Mouse (Mus musculus): ENCODE results near the gene Parp2.
"Not testable (repeated sequence)": the region's sequence is repeated elsewhere in the genome, so short reads cannot be mapped to it uniquely, and the experiment has no call there.

Gene Parp2

DNA sequence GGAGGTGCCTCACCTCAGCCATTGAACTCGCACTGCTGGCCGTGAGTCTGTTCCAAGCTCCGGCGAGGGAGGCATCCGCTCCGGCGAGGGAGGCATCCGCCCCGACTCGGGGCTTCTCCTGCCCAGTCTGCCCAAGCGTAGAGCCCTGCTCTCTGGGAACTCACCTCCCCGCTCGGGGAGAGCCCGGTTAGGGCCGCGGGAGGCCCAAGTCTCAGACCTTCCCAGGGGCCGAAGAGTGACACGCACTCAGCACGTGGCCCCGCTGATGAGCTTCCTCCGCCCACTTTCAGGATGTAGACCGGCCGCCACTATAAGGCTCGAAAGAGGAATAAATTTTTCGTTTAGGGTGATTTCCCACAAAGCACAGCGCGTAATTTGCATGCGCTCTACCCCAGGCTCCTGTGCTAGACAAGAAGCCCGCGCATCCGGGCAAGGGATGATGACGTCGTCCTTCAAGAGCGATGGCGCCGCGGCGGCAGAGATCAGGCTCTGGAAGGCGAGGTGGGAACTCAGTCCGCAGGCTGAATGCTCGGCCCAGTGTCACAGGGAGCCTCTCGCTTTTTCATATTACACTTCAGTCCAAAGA lies at the start of gene Parp2, which contains the start of gene Ccnb1ip1:
Parp2 (plus strand) TSS at position 355 of the 586 bp plus-strand sequence.
Ccnb1ip1 (minus strand) TSS at position 246 of the 586 bp plus-strand sequence.
- peak; percentile 94 to 97 for DNase-seq

DNA sequence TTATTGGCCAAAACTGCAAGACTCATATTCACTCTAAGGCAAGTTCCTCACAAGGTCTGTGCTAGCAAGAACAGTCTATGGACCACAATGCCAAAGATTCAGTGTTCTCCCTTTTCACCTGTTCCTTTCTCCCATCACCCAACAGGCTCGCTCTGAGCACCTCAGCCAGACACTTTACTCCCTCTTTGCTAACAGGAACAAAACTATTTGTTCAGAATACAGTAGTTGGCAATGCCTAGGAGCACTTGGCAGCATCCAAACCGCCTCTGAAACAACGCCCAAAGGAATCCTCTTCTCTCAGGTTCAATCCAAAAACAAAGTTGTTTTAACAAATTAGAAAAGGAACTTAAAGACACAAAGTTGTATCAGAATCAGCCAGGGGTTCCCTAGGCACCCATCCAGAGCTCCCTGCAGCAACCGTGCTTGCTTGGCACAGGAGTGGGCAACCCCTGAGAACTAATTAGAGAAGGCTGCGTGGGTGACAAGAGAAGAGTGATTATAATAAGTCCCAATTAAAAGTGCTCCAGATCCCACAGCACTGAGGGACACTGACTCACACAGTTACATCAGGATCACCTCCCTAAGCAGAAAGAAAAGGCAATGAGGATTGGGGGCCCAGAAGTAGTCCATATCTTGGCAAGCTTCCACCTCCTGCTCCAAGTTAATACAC lies 49.1 kb upstream of the Parp2 start:
- DNase-seq: no peak

DNA sequence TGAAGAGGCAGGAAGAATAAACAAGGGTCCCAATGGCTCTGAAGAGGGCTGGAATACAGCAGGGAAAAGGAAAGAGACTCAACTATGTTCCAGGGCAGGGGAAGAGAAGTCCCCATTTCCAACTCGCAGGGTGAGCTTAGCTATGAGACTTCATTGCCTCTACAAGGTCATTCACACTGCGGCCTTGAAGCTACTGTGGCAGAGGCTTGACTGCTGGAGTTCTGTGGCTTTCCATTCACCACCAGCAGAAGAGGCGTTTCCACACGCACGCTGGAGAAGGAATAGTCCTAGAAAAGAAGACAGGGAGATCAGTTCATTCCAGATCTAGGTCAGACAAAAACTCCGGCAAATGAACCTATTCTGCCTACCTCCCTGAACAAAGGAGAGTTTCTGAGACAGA lies 41.9 kb upstream of the Parp2 start:
- DNase-seq: no peak

DNA sequence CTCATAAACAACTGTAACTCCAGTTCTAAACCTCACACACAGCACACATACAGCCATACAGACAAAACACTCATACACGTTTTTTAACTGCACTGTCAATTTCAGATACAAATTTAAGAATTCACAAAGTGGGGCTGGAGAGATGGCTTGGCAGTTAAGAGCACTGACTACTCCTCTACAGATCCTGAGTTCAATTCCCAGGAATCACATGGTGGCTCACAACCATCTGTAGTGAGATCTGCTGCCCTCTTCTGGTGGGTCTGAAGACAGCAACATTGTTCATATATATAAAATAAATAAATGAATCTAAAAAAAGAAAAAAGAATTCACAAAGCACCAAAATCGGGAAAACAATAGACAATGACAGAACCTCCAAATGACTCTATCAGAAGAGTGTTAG lies 36.3 kb upstream of the Parp2 start:
- no peak for DNase-seq

DNA sequence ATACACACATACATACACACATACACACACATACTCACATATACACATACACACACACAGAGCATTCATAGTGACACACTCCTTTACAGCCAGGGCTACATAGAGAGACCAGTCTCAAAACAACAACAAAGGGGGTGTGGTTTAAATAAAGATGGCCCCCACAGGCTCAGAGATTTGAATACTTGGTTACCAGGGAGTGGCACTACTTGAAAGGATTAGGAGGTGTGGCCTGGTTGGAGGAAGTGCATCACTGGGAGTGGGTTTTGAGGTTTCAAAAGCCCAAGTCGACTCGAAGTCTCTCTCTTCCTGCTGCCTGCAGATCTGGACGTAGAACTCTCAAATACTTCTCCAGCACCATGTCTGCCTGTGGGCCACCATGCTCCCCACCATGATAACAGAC lies 25.5 kb upstream of the Parp2 start:
- DNase-seq: no peak

DNA sequence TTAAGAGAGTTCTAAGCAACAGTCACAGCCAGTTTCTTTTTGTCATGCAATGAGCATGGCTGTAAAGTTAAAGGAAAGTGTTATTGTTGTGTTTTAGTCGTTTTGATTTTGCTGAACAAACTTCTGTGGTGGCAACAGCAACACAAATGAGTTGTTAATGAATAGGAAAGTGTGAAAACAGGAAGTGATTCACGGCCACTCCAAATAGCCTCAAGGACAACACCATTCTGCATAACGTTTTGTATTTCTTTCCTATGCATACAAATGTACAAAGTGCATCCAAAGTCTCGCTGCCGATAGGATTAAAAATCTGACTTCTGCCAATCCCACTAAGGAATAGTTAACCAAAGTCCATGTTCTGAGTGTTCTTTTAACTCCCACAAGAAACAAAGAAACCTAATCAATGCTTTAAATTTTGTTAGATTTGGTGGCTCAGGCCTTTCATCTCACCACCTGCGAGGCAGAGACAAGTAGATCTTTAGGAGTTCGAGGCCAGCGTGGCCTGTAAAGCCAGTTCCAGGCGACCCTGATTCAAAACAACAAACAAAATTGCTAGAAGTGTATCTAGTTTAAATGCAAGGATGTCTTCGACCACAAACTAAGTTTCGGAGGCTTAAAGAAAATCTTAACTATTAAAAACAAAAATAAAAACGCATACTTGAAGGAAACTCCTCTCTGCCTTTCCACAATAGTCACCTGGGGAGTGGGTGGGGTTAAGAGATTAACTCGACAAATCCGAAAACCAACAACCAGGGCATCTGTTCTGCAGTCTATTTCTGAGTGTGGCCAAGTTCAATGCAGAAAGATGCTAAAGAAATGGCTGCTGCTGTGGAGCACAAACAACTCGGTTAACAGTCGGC lies 23.0 kb upstream of the Parp2 start:
- peak in 1 of 2 experiments; percentile 14 for DNase-seq

DNA sequence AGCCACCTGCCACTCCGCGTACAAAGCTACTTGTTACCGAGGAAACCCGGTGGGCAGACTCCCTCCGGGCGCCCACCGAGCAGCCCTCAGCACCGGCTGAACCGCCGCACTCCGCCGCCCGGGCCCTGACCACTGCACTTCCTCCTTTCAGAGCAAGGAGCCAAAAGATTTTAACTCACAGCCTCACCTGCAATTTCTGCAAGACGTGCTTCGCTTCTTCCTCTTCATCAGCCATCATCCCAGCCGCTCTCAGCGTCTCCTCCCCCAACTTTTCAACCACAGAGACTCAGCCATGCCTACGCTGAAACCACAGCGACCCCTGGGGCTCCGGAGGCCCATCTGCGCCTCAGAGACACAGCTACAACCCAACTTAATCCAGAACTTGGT lies 22.4 kb upstream of the Parp2 start, which contains the start of gene Ttc5:
Ttc5 (minus strand) TSS at position 269 of the 387 bp plus-strand sequence.
- peak; percentile 92 to 95 for DNase-seq

DNA sequence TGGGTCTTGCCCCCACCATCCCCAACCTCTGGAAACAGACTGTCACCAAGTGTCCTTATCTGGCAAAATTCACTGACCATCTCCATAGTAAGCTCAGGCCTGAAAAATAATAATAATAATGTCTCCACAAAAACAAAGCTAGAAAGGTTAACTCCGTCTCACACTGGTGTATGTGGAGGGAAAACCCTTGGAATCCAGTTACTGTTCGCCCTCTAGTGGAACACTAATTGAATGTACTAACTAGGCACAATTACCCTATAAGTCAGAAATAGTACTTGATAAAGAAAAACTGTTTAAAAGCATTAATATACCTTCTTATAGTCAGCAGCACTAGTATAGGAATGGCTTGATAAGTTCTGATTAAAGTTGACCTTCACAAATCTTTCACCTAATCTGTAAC lies 19.5 kb upstream of the Parp2 start:
- no peak for DNase-seq

DNA sequence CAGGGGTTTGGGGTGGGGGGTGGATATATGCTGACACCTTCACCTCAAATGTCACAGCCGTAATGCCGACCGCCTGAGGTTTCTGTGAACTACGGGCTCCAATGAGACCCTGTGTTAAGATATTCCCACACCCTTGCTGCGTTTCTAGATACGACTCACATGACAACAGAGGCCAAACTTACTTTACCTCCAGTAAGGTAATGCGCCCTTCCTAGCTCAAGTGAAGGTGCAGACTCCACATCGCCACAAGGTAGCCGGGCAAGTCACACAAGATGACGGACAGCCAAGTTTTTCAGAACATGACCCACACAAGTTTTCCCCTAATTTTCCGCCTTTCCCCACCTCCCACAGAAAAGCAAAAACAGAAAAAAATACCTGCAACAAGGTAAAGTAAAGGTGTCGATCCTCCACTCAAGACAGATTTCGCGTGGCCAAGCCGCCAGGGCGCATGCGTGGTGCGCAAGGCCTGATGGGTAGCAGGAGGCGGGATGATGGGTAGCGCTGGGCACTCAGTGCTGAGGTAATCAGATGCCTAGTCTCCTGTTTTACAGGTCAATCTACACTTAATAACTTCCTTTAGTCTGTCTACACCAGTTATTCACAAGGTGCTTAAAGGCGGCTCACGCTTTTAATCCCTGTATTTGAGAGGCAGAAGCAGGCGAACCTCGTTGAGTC lies 12.2 kb upstream of the Parp2 start:
- no peak for DNase-seq

DNA sequence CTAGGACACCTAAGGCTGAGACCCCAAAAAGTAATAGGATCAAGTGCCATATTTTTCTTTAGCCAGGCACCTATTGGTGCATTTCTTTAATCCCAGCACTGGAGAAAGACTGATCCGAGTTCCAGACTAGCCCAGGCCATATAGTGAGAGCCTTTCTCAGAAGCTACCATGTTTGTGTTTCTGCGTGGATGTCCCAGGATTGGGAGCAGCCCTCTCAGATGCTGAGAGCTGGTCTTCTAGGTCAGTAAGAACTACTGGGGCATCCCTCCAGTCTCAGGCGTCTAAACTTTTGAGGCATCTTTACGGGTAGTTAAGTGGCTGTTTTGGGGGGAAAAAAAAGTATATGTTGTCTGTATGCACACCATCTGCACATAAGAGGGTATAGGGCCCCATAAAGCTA lies 11.7 kb upstream of the Parp2 start:
- DNase-seq: no peak

DNA sequence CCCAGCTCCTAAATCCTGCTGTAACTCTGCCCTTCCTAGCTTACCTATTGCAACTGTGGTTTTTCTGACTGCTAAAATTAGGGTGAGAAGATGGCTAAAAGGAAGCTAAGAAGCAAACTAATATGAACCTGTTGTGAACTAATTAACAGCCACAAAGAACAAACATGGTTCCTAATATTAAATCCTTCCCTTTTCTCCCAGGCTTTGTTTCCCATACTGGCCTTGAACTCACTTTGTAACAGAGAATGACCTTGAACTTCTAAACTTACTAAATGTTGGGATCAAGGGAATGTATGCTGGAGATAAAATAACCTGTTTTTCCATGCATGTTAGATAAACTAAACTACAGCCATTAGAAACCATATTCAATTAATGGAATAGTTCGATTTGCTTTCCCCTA lies 11.2 kb upstream of the Parp2 start:
- no peak for DNase-seq

DNA sequence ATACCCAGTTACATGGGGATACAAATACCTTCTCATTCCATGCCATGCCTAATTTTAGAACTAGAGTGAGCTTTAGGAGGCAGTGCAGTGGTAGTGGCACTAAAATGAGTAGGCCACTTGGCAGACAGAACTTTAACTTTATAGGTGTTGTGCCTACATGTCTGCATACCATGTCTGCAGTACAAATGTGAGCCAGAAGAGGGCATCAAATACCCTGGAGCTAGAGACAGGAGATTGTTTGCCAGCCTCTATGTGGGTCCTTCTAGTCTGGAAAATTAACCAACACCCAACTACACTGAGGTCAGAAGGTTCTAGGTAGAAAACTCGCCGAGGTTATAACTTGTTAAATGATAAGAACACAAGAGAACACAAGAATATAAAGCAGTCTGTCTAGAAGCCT lies 9.1 kb upstream of the Parp2 start:
- DNase-seq: peak in 1 of 2 experiments; percentile 40

DNA sequence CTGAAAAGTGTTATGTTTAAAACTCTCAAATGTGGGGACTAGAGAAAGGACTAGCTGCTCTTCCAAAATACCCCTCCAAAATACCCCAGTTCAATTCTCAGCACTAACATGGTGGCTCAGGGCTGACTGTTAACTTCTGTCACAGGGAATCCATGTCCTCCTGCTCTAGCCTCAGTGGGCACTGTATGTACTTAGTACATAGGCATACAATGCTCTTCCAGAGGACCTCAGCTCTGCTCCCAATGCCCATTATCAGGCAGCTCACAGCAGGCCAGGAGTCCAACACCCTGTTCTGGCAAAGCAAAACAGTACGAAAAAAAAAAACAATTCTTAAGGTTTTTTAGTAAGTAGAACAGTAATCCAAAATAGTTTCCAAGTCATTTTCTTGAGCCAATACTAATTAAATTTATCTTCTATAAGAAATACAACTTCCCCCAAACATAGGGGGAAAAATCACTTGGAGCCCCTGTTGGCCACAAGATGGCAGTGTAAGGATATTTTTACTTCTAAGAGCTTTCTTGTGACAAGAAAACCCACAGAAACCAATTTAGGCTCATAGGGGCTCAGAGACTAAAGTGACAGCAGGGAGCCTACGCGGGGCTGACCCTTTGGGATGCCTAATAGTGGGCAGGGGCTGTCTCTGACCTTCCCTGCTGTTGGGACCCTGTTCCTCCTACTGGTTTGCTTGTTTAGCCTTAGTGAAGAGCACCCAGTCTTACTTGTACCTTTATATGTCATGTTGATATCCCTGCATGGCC lies 8.0 kb upstream of the Parp2 start:
- DNase-seq: peak in 1 of 2 experiments; percentile 41

DNA sequence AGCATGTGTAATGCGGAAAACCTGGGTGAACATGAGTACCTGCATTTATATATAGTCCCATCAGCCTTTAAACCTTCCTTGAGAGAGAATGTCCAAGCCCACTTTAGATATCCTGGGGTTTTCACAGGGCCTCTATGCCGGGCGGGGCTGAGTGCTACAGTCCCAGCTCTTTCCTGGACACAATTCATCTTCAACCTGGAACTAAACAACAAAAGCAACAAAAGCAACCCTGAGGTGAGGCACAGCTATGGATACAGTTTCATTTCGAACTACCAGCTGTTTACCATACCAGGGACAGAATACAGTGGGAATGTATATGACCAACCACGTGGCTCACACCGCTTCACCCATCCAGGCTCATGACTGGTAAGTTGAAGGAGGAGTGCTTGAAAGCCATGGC lies 5.2 kb upstream of the Parp2 start:
- DNase-seq: no peak

DNA sequence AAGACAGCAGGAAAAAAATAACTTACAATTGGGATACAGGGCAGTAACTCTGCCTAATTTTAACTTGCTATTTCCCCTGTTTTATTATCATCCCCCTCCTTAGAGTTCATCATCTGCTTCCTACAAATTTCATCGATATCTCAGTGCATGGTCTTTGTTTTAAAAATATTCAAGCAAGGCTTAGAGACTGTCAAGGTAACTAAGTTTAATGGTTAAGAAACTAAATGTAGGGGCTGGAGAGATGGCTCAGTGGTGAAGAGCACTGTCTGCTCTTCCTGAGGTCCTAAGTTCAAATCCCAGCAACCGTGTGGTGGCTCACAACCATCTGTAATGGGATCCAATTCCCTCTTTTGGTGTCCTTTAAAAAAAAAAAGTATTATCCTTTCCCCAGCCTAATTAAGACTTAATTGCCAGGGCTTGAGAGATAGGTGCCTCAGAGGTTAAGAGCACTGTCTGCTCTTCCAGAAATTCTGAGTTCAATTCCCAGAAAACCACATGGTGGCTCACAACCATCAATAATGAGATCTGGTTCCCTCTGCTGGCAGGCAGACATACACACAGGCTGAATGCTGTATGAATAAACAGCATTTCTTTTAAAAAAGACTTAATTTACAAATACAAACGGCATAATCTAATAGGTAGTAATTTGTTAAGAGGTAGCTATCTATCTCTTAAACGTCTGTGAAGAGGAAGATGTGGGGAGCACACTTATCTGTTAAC lies 4.6 kb upstream of the Parp2 start:
- no peak for DNase-seq

DNA sequence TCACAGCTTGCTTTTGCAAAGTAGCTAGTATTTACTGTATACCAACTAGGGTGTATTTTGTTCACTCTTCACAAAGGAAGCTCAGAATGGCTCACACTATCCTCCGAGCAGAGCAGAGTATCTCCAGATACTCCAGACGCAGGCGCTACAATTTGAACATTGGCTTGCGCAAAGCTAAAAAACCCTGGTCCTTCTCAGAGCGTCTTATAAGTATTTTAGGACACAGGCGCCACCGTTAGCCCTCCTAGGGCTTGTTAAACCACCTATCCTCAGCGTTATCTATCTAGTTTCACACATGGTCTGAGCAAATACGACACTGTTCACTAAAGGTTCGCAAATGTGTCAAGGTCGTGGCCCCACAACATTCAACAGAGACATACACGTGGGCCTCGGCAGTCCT lies 3.0 kb upstream of the Parp2 start:
- DNase-seq: no peak

DNA sequence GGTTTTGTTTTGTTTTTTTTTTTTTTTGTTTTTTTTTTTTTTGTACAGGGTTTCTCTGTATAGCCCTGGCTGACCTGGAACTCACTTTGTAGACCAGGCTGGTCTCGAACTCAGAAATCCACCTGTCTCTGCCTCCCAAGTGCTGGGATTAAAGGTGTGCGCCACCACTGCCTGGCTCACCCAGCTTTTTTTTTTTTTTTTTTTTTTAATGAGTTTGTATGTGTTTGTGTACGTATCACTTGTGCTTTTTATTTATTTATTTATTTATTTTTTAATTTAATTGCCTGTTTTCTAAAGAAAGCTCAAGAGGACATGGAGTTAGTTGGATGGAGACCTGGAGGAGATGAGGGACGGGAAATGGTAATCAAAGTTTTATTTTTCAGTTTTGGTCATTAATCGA lies 1.2 kb upstream of the Parp2 start:
- DNase-seq: not testable (repeated sequence)

DNA sequence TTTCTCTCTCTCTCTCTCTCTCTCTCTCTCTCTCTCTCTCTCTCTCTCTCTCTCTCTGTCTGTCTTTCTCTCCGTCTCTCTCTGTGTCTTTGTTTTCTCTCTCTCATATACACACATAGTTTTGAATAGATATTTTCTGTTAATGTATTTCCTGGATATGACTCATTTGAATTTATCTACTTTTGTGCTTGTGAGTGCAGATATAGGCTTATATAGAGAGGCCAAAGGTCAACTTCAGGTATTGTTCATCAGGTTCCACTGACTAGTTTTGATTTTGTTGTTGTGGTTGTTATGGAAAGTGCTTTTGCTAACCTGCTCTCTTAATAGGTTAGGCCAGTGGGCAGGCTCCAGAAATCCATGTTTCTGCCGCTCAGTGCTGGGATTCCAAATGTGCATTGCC lies 5.4 kb downstream of the Parp2 start:
- DNase-seq: no peak

DNA sequence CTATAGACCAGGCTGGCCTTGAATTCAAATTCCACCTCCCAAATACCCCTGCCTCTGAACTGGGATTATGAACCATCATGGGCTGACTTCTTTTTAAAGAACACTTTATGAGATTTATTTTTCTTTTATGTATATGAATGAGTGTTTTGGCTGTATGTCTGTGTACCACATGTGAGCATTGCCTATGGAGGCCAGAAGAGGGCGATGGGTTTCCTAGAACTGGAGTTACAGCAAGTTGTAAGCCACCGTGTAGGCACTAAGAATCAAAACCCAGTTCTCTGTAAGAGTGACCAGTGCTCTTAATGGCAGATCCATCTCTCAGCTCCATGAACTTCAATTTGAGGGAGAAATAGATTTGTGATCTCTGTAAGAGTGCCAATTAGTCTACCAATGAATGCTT lies 15.6 kb downstream of the Parp2 start:
- no peak for DNase-seq

DNA sequence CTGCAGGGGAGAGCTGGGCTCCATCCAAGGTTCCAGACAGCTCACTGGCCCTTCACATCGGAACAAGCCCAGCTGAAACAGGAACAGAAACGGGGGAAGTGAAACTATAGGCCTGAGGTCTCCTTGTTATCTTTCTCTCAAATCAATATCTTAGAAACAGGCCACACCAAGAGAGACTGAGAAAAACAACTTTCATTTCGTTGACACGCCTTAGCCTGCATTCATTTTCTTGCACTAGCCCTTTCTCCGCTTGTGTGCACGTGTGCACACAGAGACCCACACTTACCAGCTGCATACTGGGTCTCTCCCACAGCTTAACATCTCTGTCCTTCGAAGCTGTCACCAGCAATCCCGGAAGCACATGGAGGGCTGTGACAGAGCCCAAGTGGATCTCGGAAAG lies 16.6 kb downstream of the Parp2 start:
- DNase-seq: no peak

DNA sequence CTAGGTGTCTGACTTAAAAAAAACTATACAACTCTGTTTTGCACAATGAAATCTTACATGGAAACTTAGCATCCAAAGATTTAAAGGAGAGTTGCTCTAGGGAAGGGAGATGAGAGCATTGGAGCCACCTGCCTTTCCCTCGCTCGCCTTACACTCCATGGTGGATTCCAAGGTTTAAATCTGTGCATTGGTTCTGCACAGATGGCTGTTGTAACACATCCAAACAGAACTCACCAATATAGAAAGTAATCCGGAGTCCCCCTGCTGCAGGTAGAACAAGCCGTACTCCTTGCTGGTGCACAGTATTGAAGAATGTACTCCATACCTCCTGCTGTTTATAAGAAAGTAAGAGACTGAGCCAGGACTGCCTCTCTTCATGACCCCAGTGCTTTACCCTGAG lies 18.9 kb downstream of the Parp2 start:
- no peak for DNase-seq

DNA sequence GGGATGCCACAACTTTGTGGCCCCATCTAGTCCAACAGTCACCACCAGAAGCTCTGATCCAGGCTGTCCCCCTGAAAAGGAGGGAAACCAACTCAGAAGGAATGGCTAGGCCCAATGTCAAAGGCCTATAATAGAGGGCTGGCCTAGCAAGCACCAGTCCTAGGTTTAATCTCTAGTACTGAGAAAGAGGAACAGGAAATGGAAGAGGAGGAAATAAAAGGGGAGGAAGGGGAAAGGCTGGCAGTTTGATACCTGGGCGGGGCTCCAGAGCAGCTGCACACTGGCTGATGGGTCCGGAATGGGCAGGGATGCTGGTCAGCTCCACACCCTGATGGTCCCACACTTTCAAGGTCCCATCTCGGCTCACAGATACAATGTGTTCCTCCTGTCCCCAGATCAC lies 22.2 kb downstream of the Parp2 start:
- DNase-seq: no peak
